Mouse (Mus musculus) B cell, adult 62 days (primary cell): ENCODE results near the gene Agt. TPM values are rescaled to one million over a fixed set of nuclear protein-coding genes. Genes with fewer than 3 reads are reported as not detected.

Experiments
- total RNA-seq: library from RNA; stranded (reverse); gene quantifications from 4 replicates; pipeline ENCODE4 v1.2.4, GENCODE M21; 2023

Agt gene
- not detected in 4 replicates for total RNA-seq

DNA sequence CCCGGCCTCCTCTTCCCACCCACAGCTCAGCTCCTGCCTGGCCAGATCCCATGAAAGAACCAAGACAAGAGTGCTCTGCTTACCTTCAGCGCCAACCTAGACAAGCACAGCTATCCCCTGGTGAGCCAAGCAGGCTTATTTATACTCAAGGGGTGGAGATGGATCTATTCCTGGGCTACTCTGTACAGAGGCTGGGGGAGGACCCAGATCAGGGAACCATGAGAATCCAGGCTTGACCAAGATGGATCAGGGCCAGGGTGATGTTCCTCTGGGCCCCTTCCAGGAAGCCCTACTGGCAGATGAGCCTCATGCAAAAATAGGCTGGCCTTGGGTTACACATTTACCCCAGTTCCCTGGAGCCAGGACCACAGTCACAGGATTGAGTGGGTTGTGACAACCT, at the start of gene Agt:
Gene Agt (minus strand): TSS at position 114 of the 400 bp plus-strand sequence.

DNA sequence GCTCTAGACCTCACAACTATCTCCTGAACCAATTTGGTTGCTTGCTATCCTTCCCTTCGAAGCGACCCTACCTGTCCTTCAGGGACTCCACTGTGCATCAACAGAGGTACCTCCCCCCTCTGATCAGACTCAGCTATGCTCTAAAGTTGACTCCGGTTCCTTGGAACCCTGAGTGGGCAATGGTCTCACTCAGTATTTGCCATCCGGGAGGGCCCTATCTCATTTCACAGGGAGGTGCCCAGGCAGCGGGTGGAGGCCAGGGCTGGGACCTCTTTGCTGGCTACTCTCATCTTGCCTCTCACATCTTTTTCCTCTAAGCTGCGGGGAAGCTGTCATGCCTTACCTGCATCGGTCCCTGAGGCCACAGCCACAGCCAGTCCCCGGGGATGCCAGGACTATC, 6.3 kb upstream of the Agt start, which contains the start of gene Capn9:
Gene Capn9 (plus strand): TSS at position 301 of the 400 bp plus-strand sequence.

DNA sequence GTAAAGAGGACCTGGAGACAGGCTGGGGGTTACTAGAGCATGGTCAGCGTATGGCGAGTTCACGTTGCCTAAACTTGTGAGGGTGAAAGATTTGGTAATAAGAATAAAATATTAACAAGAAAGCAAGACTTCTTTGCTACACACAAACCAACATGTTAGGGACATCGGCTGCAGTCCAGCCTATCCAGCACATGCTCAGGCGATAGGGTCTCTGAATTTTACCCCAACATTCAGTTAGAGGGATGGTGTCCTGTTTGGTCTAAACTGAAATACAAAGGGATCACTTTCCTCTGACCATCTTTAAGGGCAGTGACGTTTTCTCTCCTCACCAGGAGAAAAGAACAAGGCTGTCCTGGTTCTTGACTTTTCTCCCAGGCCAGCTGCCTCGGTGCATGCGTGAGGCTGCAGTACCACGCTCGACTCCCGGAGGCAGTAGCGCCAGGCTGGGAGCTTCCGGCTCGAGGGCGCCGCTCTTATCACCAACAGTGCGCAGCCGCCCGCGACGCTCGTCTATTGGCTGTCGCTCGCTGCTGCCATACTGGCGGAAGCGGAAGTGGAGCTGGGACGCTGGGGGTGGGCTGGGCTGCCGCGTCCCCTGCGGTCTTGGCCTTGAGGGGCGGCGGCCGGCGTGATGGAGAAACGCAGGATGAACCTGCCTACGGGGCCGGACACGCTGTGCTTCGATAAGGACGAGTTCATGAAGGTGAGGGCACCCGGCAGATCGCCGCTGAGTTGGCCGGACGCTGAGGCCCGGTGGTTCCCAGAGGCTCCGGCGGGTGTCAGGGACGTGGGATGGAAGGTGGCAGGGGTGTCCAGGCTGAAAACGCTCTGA, 49.0 kb downstream of the Agt start, which contains the start of gene Cog2:
Gene Cog2 (plus strand): TSS at position 519 of the 832 bp plus-strand sequence.

Other genes with a start within 250 kb of the Agt start
- gene Pgbd5, start 130.0 kb downstream of the Agt start, total RNA-seq = not detected in 4 replicates
- gene Cog2, start 48.9 kb downstream of the Agt start, total RNA-seq = 37.5 to 55.4 TPM (median 46.8 TPM) in 4 replicates
- gene Capn9, start 6.4 kb upstream of the Agt start, total RNA-seq = not detected in 4 replicates
- gene 2310022B05Rik, start 93.7 kb upstream of the Agt start, total RNA-seq = 7.2 to 10.0 TPM (median 8.4 TPM) in 4 replicates
- gene Ttc13, start 152.3 kb upstream of the Agt start, total RNA-seq = 79.7 to 95.6 TPM (median 83.2 TPM) in 4 replicates
- 17.0 to 23.3 TPM (median 19.7 TPM) in 4 replicates for gene Arv1, start 152.4 kb upstream of the Agt start, total RNA-seq
- gene Fam89a, start 182.1 kb upstream of the Agt start, total RNA-seq = 0.73 TPM in 1 of 4 replicates, not detected in the others
- gene Trim67, start 223.4 kb upstream of the Agt start, total RNA-seq = not detected in 4 replicates